Mouse (Mus musculus): Measurements from ENCODE around the gene Serpina5. TPM values are rescaled to one million over a fixed set of nuclear protein-coding genes. Genes with fewer than 3 reads are reported as not detected.

Serpina5 gene
- polyA plus RNA-seq, 1 experiment from 2014 or later = not detected

Other genes with a start within 250 kb of the Serpina5 start
- 13.0 TPM in 1 of 2 replicates, not detected in the other for gene Serpina1a, start 237.6 kb upstream of the Serpina5 start, polyA plus RNA-seq (2015; fragmentation: Nextera tagmentation; extraction: Ambion mirVana)
- 6.9 TPM in 1 of 2 replicates, not detected in the other for gene Serpina1c, start 196.2 kb upstream of the Serpina5 start, polyA plus RNA-seq (2015; fragmentation: Nextera tagmentation; extraction: Ambion mirVana)
- 6.1 TPM in 1 of 2 replicates, not detected in the other for gene Serpina1e, start 142.1 kb upstream of the Serpina5 start, polyA plus RNA-seq (2015; fragmentation: Nextera tagmentation; extraction: Ambion mirVana)
- gene Serpina11, start 111.2 kb upstream of the Serpina5 start, polyA plus RNA-seq (2015; fragmentation: Nextera tagmentation; extraction: Ambion mirVana) = 0.23 TPM in 1 of 2 replicates, not detected in the other
- 0.08 TPM in 1 of 2 replicates, not detected in the other for gene Serpina9, start 87.4 kb upstream of the Serpina5 start, polyA plus RNA-seq (2015; fragmentation: Nextera tagmentation; extraction: Ambion mirVana)
- gene Serpina12, start 56.7 kb upstream of the Serpina5 start, polyA plus RNA-seq (2015; fragmentation: Nextera tagmentation; extraction: Ambion mirVana) = not detected in 2 replicates
- not detected in 2 replicates for gene Serpina3a, start 11.6 kb downstream of the Serpina5 start, polyA plus RNA-seq (2015; fragmentation: Nextera tagmentation; extraction: Ambion mirVana)
- gene Serpina3b, start 26.9 kb downstream of the Serpina5 start, polyA plus RNA-seq (2015; fragmentation: Nextera tagmentation; extraction: Ambion mirVana) = not detected in 2 replicates
- not detected in 2 replicates for gene Serpina3c, start 52.8 kb downstream of the Serpina5 start, polyA plus RNA-seq (2015; fragmentation: Nextera tagmentation; extraction: Ambion mirVana)
- gene Serpina3f, start 113.4 kb downstream of the Serpina5 start, polyA plus RNA-seq (2015; fragmentation: Nextera tagmentation; extraction: Ambion mirVana) = not detected in 2 replicates
- 0.84 and 1.0 TPM in 2 replicates for gene Serpina3g, start 135.1 kb downstream of the Serpina5 start, polyA plus RNA-seq (2015; fragmentation: Nextera tagmentation; extraction: Ambion mirVana)
- 0.21 and 0.26 TPM in 2 replicates for gene Serpina3i, start 162.0 kb downstream of the Serpina5 start, polyA plus RNA-seq (2015; fragmentation: Nextera tagmentation; extraction: Ambion mirVana)
- gene Serpina3j, start 213.4 kb downstream of the Serpina5 start, polyA plus RNA-seq (2015; fragmentation: Nextera tagmentation; extraction: Ambion mirVana) = not detected in 2 replicates
- gene Serpina3k, start 237.4 kb downstream of the Serpina5 start, polyA plus RNA-seq (2015; fragmentation: Nextera tagmentation; extraction: Ambion mirVana) = not detected in 2 replicates
- not detected in 2 replicates for gene Serpina3m, start 237.4 kb downstream of the Serpina5 start, polyA plus RNA-seq (2015; fragmentation: Nextera tagmentation; extraction: Ambion mirVana)

All from embryonic facial prominence, embryonic 13.5 days (tissue).